Mouse (Mus musculus) thymus, adult 2 months (tissue): Measurements from ENCODE around the gene Thoc3. TPM values are rescaled to one million over a fixed set of nuclear protein-coding genes. Genes with fewer than 3 reads are reported as not detected.

Source experiments
- DNase-seq: peaks from one replicate; pipeline ENCODE4 v3.0.0; 2021
- H3K27ac ChIP-seq: fragments of 200-500 bp; 2 replicates; pipeline ENCODE4 v1.5.1; 2012; ENCODE audit warnings: low read length, control low read depth; ENCODE audit not compliant: control insufficient read depth, insufficient read depth
- H3K27me3 ChIP-seq: fragments of 200-500 bp; 2 replicates; pipeline ENCODE4 v1.6.1; 2012; ENCODE audit warnings: mild to moderate bottlenecking, low read length, moderate library complexity, mixed read lengths; ENCODE audit not compliant: control insufficient read depth, insufficient read depth
- H3K36me3 ChIP-seq: fragments of 200-500 bp; 2 replicates; pipeline ENCODE4 v1.6.1; 2012; ENCODE audit warnings: mild to moderate bottlenecking, low read length, moderate library complexity; ENCODE audit not compliant: control insufficient read depth, insufficient read depth
- H3K4me1 ChIP-seq: fragments of 200-500 bp; replicated peaks from 2 replicates; pipeline ENCODE4 v1.6.1; 2012; ENCODE audit warnings: low read length; ENCODE audit not compliant: control insufficient read depth, insufficient read depth
- H3K4me3 ChIP-seq: fragments of 200-500 bp; 2 replicates; pipeline ENCODE4 v1.5.1; 2012; ENCODE audit warnings: mild to moderate bottlenecking, low read length, control low read depth, moderate library complexity; ENCODE audit not compliant: control insufficient read depth, insufficient read depth
- CTCF ChIP-seq: fragments of 200-500 bp; IDR thresholded peaks from 2 replicates; pipeline ENCODE4 v1.5.1; 2012; ENCODE audit warnings: mild to moderate bottlenecking, control low read depth, low read length, moderate library complexity, borderline replicate concordance; ENCODE audit not compliant: control insufficient read depth, poor library complexity, insufficient read depth; ENCODE audit errors: extremely low read depth
- POLR2A ChIP-seq: fragments of 200-500 bp; IDR thresholded peaks from 2 replicates; pipeline ENCODE4 v1.6.1; 2012; ENCODE audit warnings: mild to moderate bottlenecking, low read length, control low read depth, moderate library complexity; ENCODE audit not compliant: control insufficient read depth, poor library complexity, insufficient read depth; ENCODE audit errors: extremely low read depth
- WGBS: fragments of 180-500 bp; shearing (Covaris S2); methylation state at CpG from one replicate; pipeline ENCODE4 v1.1.7; 2018; 5-methylcytosine and 5-hydroxymethylcytosine counted together
- polyA plus RNA-seq: library from polyadenylated mRNA; depleted of rRNA; stranded (reverse); fragments of >200 nt; gene quantifications from 2 replicates; pipeline ENCODE4 v1.2.3, GENCODE M21; 2012

Thoc3 gene
- polyA plus RNA-seq, 1 experiment: 51.1 TPM

- Histone ChIP-seq H3K4me1 (no peaks in the 10 kb centered on the region), H3K36me3 (no peaks in the 10 kb centered on the region), H3K27ac (no peak overlapping the region), H3K27me3 (no peaks in the 10 kb centered on the region), H3K4me3 (no peak overlapping the region)
- 12% methylated on average over 15 of the region's 15 CpGs for WGBS
- TF ChIP-seq CTCF: no peak
- TF ChIP-seq POLR2A: no peak
- DNase-seq: peak; percentile 30
Measured at GRCm38 (mm10) chr13:54447496-54448224, 21.0 kb downstream of the Thoc3 start.

- Histone ChIP-seq H3K27ac (no peak overlapping the region), H3K4me1 (no peaks in the 10 kb centered on the region), H3K27me3 (no peaks in the 10 kb centered on the region), H3K4me3 (no peak overlapping the region), H3K36me3 (no peaks in the 10 kb centered on the region)
- WGBS: 37% methylated on average over 19 of the region's 19 CpGs
- DNase-seq: peak; percentile 78
- TF ChIP-seq POLR2A (no peak), CTCF (peak; percentile 93)
Measured at GRCm38 (mm10) chr13:54446686-54447495, 21.8 kb downstream of the Thoc3 start.

- H3K36me3 ChIP-seq: no peaks in the 10 kb centered on the region
- H3K4me3 ChIP-seq: no peak overlapping the region
- no peaks in the 10 kb centered on the region for H3K4me1 ChIP-seq
- 86% methylated on average over 3 of the region's 3 CpGs for WGBS
- no peak overlapping the region for H3K27ac ChIP-seq
- no peaks in the 10 kb centered on the region for H3K27me3 ChIP-seq
- no peak for DNase-seq
- no peak for TF ChIP-seq CTCF
- no peak for TF ChIP-seq POLR2A
Measured at GRCm38 (mm10) chr13:54443693-54444092, 25.0 kb downstream of the Thoc3 start.

- Histone ChIP-seq H3K27me3 (no peaks in the 10 kb centered on the region), H3K36me3 (no peaks in the 10 kb centered on the region), H3K4me3 (no peak overlapping the region), H3K4me1 (no peaks in the 10 kb centered on the region), H3K27ac (no peak overlapping the region)
- TF ChIP-seq POLR2A (no peak), CTCF (no peak)
- WGBS: 87% methylated on average over 7 of the region's 7 CpGs
- DNase-seq: no peak
Measured at GRCm38 (mm10) chr13:54439912-54440311, 28.7 kb downstream of the Thoc3 start.

GRCm38 (mm10) chr13:54438814-54439213, 29.8 kb downstream of the Thoc3 start:
- no peak for DNase-seq
- TF ChIP-seq CTCF (no peak), POLR2A (no peak)
- Histone ChIP-seq H3K27ac (no peak overlapping the region), H3K36me3 (no peaks in the 10 kb centered on the region), H3K27me3 (no peaks in the 10 kb centered on the region), H3K4me3 (no peak overlapping the region), H3K4me1 (no peaks in the 10 kb centered on the region)
- 84% methylated on average over 3 of the region's 3 CpGs for WGBS

- WGBS: 87% methylated on average over 6 of the region's 6 CpGs
- H3K27ac ChIP-seq: no peak overlapping the region
- TF ChIP-seq CTCF (no peak), POLR2A (no peak)
Measured at GRCm38 (mm10) chr13:54437083-54437482, 31.6 kb downstream of the Thoc3 start.

More at GRCm38 (mm10) chr13:54437083-54437482, 31.6 kb downstream of the Thoc3 start:
- Histone ChIP-seq H3K4me1 (no peaks in the 10 kb centered on the region), H3K27me3 (no peaks in the 10 kb centered on the region), H3K36me3 (no peaks in the 10 kb centered on the region), H3K4me3 (no peak overlapping the region)
- no peak for DNase-seq
